Mouse (Mus musculus) Patski (cell line): Measurements from ENCODE around the gene Apoo. TPM values are rescaled to one million over a fixed set of nuclear protein-coding genes. Genes with fewer than 3 reads are reported as not detected.
"Not testable (repeated sequence)": the region's sequence is repeated elsewhere in the genome, so short reads cannot be mapped to it uniquely, and the experiment has no call there.

Experiments
- ATAC-seq: fragments of 100-300 bp; one replicate; pipeline ENCODE4 v1.8.0; 2021
- CTCF ChIA-PET: fragments of 350-600 bp; sonication (Branson Sonifier 250); formaldehyde crosslinking; loops from one replicate; lab custom pipeline; 2022; ENCODE audit warnings: inconsistent platforms; lab: Charles Lee
- POLR2A ChIA-PET: fragments of 350-600 bp; sonication (Branson Sonifier 250); formaldehyde crosslinking; loops from one replicate; lab custom pipeline; 2022; ENCODE audit warnings: antibody characterized with exemption, inconsistent platforms; lab: Charles Lee
- DNase-seq: peaks from one replicate; pipeline ENCODE4 v3.0.0-alpha.2; 2011; ENCODE audit warnings: low read depth, low spot score
- H3K27me3 ChIP-seq: fragments of 371-371 bp; one replicate; pipeline ENCODE4 v1.5.1; 2021
- CTCF ChIP-seq: fragments of 100-300 bp; IDR thresholded peaks from one replicate; pipeline ENCODE4 v1.5.1; 2021
- in situ Hi-C: fragments of 300-500 bp; cut with MboI; formaldehyde crosslinking; loops from 3 replicates; pipeline ENCODE4 v1.11.1; 2018; ENCODE audit warnings: low pct_unique_long_range_greater_than_20kb, mixed read lengths
- polyA plus RNA-seq: library from polyadenylated mRNA; unstranded; gene quantifications from one replicate; pipeline ENCODE4 v1.2.3, GENCODE M21; 2021

Apoo gene
- polyA plus RNA-seq, result 76.3 TPM

DNA sequence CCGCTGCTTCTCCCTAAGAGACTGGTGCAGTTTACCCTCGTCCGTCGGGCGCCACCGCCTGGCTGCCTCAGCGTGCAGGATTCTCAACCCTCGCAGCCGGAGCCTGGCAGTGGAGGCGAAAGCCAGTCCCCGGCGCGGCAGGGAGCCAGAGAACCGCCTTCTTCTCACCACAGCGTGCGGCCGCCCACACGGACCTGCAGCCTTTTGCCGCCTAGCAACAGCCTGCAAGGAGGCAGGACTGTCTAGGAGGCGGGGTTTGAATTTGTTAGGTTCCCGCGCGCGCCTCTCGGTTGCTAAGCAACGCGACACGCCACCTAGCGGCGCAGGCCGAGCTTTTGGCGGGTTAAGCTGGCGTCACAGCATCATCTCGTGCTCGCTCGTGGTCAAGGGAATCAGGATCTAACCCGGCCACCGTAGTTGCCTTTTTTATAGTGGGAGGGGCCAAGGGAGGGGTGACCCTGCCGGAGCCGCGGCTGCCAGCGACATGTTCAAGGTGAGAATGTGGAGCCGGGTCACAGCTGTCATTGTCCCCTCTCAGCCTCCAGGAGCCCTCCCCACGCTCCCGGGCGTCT lies at the start of gene Apoo, which contains the start of gene Fam90a1b:
Gene Apoo (plus strand): TSS at position 448 of the 572 bp plus-strand sequence.
Gene Fam90a1b (minus strand): TSS at position 108 of the 572 bp plus-strand sequence.
- POLR2A ChIA-PET, result no interaction called here
- peak; percentile 74 for DNase-seq
- CTCF ChIA-PET, result interaction anchor here (0.7 kb wide), 1 partner anchor 42 kb away, joined by 3 read pairs; no protein-coding TSS in a partner anchor
- ATAC-seq, result peak; percentile 98
- no peak for TF ChIP-seq CTCF
- peaks cover 49% of the 10 kb centered on the region for H3K27me3 ChIP-seq
- in situ Hi-C loops, result no loop called here

DNA sequence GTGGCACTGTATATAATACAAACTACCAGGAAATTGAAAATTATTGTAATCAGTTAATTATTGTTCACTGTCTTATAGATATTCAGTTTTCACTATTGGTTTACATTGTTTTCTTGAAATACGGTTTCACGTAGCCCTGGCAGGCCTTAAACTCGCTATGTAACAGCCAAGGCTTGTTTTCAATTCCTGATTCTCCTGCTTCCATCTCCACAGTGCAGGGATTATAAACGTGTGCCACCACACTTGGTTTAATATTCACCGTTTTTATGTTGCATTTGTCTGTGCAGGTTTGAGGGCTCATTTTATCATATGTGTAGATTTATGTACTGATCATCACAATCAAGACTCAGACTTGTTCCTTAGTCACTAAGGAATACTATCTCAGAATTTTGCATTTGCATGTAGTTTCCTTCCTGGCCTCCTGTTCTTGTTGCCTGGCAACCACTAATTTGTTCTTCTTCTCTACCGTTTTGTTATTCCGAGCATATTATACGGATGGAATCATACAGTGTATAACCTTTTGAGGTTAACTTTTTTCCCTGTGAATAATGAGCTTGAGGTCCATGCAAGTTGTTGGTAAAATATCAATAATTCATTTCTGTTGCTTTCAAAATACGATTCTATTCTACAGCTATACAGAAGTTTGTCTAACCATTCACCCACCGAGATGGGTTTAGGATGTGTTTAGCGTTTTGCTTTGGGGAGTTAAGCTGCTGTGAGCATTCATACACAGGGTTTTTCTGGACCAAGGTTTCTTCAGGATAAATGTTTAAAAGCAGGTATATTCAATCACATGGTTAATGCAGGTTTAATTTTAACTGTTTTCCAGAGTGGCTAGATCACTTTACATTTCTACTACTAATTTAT lies 45.6 kb upstream of the Apoo start:
- POLR2A ChIA-PET, result no interaction called here
- in situ Hi-C loops, result no loop called here
- H3K27me3 ChIP-seq, result peaks cover 63% of the 10 kb centered on the region

DNA sequence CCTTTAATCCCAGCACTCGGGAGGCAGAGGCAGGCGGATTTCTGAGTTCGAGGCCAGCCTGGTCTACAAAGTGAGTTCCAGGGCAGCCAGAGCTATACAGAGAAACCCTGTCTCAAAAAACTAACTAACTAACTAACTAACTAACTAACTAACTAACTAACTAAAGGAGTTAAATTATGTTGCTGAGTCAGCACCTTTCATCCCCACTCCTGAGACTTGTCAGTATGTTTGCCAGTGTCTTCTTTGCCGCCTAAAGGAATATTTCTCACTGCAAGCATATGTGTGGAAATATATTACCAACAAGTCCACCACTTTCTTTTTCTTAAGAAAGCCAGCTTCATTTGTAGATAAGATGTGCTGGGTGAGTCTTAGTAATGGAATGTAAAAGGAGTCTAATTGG lies 23.3 kb upstream of the Apoo start:
- ATAC-seq, DNase-seq, CTCF ChIA-PET, POLR2A ChIA-PET, in situ Hi-C loops: not testable (repeated sequence)
- H3K27me3 ChIP-seq, result peaks cover 55% of the 10 kb centered on the region

More for the DNA sequence above, 45.6 kb upstream of the Apoo start:
- TF ChIP-seq CTCF, result no peak
- CTCF ChIA-PET, result no interaction called here
- no peak for DNase-seq
- no peak for ATAC-seq

DNA sequence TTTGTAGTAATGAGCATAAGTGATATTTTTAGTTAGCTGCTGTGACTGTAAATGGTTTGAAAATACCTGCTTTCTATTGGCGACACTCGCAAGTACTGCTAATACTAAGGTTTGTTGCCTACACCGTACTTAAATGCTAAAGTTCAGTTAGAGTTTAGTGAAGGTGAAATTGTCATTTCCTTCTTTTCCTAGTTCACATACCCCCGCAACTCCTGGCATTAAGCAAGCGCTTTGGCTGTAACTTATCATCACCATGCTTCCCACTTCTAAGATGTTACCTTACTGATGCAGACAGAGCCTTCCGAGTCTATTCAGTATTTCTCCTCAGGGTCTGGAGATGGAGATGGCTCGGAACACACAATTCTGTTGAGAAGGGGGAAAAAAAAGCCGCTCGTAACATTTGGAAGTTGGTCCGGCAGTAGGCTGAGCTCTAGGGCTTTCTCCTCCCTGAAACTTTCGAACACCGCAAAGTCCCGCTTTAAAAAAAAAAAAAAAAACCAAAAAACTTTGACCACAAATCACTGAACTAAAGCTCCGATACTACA lies 1.5 kb upstream of the Apoo start:
- CTCF ChIA-PET, result no interaction called here
- in situ Hi-C loops, result no loop called here
- ATAC-seq (no peak), DNase-seq (no peak)
- POLR2A ChIA-PET, result interaction anchor here (0.6 kb wide), 1 partner anchor 11 kb away, joined by 3 read pairs; no protein-coding TSS in a partner anchor
- H3K27me3 ChIP-seq, result peaks cover 60% of the 10 kb centered on the region
- TF ChIP-seq CTCF, result no peak

DNA sequence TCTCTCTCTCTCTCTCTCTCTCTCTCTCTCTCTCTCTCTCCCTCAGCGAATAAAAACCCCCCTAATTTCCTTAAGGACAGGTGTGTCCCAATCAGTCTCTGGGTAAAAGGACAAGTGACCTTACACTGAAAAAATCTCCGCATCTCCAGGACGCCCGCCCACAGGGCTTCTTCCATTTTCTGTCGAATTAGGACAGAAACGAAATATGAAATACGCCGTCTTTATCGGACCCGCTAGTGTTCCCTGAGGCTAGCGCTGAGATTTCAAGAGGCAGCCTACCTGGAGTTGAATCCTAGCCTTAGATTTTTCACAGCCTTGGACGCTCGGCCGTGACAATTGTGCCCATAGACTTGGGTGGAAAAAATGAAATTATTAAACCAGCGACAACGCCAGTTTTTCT lies 888 bp upstream of the Apoo start:
- H3K27me3 ChIP-seq, result peaks cover 56% of the 10 kb centered on the region
- DNase-seq (no peak), ATAC-seq (no peak)
- TF ChIP-seq CTCF, result no peak
- ChIA-PET CTCF (no interaction called here), POLR2A (no interaction called here)
- in situ Hi-C loops, result no loop called here

DNA sequence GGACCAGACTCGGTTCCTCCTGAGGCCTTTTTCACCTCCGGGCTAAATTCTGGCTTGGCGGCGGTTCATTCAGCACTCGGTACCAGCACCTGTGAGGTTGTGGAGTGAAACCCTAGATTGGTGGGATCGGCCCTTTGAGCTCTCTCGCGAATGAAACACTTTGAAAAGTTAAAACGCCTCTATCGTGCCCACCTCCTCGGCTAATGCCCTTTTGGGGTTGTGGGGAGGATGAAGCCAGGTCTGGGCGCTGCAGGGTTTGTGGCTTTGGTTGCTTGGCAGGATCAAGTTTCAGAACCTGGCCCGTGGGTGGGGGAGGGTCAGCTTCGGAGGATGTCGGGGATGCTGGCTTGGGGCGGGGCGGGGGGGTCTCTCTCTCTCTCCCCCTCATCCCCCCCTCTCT lies 331 bp downstream of the Apoo start:
- CTCF ChIA-PET, result interaction anchor here (0.7 kb wide), 1 partner anchor 41 kb away, joined by 3 read pairs; no protein-coding TSS in a partner anchor
- no peak for DNase-seq
- peaks cover 51% of the 10 kb centered on the region for H3K27me3 ChIP-seq
- ATAC-seq, result no peak
- in situ Hi-C loops, result no loop called here
- POLR2A ChIA-PET, result no interaction called here
- no peak for TF ChIP-seq CTCF

DNA sequence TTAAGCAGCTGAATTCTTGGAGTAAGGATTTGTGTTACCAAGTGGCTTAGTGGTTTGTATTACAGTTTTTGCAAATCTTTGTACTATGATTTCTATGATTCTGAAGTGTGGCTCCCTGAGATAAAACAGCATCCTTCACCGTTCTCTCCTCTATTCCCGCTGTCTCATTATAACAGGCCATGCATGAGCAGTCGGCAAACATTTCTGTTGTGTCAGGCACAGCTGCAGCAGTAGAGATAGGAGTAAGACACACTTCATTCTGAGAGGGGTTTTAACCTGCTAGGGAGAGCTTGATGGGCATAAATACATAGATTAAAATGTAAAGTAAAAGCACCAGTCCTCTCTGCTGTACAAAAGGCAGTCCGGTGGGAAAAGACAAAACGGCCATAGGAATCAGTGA lies 11.8 kb downstream of the Apoo start:
- ATAC-seq (no peak), DNase-seq (no peak)
- CTCF ChIA-PET, result no interaction called here
- TF ChIP-seq CTCF, result no peak
- POLR2A ChIA-PET, result no interaction called here
- H3K27me3 ChIP-seq, result peaks cover 50% of the 10 kb centered on the region
- in situ Hi-C loops, result no loop called here

DNA sequence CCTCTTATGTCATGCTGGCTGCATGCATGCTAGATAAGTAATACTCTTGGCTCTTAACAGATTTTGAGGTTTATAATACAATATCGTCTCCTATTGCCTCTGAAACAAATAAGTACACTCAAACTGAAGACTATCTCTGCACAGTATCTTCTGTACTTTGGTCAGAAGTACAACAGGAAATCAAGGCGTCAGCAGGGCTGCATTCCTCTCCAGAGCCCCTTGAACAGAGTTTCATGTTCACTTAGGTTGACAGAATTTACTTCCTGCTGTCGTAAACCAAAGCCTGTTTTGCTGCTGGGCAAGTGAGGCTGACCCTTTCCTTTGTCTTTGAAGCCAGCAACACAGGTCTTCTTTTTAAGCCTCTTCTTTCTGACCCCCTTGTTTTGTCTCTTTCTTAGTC lies 42.1 kb downstream of the Apoo start:
- ATAC-seq (no peak), DNase-seq (no peak)
- H3K27me3 ChIP-seq, result peaks cover 26% of the 10 kb centered on the region
- ChIA-PET POLR2A (no interaction called here), CTCF (interaction anchor here (0.9 kb wide), 1 partner anchor 42 kb away, joined by 3 read pairs; the partner anchor contains the start of gene Apoo)
- TF ChIP-seq CTCF, result no peak
- in situ Hi-C loops, result no loop called here

DNA sequence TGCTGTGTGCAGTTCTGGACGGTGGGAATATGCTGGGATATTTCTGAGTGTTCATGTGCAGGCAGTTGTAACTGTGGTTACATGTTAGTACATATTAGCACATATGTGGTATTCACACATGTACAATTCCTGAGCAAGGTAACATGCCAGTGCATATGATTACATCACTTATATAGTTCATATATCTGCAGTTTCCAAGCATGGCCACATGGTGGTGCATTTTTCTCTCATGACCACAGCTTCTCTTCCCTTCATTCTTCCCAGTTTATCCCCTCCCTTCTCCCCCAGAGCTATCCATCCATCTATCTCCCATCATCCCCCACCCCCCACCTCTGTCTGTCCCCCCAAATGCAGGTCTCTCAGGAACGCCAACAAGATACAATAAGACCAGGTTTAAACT lies 53.3 kb downstream of the Apoo start:
- in situ Hi-C loops, result no loop called here
- ATAC-seq (no peak), DNase-seq (no peak)
- TF ChIP-seq CTCF, result peak; percentile 54
- CTCF ChIA-PET, result interaction anchor here (1.2 to 1.9 kb wide), 2 partner anchors 11 to 18 kb away, joined by 3 to 4 read pairs; no protein-coding TSS in a partner anchor
- peaks cover 45% of the 10 kb centered on the region for H3K27me3 ChIP-seq
- POLR2A ChIA-PET, result no interaction called here

DNA sequence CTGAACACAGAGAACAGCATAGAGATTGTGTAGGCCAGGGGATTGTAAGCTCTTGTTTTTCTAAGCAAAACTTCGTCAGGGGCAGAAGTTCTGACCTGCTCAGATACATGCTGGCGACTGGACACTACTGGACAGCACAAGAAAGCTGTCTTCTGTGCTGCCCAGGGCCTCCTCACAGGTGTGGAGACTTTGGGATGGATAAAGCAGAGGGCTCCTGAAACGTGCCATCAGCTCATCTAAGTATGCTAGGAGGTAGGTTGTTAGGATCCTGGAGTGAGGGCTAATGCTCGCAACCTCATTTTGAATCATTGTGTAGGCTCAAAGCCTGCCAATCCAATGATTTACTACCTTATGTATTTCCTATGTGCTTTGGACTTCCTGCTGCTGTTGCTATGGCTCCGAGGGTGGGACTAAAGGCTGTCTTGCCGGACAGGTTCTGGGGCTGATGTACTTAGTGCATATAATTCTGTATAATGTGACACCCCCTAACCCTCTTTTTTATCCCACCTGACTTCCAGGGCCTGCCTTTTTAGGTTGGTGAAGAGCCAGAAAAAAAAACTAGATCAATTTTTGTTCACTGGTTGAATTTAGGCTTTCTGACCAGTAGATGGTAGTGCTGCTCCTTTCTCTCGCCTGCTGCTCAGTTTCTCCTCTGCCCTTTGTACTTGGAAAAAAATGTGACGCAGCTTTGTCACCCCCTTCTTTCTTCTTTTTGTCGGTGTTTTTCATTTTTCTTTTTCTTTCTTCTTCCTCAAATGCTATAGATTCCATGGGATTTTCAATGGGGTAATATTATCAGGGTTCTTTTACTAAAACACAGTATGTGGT lies 64.8 kb downstream of the Apoo start:
- ATAC-seq (no peak), DNase-seq (no peak)
- peaks cover 45% of the 10 kb centered on the region for H3K27me3 ChIP-seq
- ChIA-PET CTCF (interaction anchor here (1.3 kb wide), 1 partner anchor 11 kb away, joined by 4 read pairs; no protein-coding TSS in a partner anchor), POLR2A (no interaction called here)
- in situ Hi-C loops, result loop anchor here (5.0 kb wide), 1 partner anchor 111 kb away; the partner anchor contains the start of gene Maged1
- peak; percentile 52 for TF ChIP-seq CTCF

DNA sequence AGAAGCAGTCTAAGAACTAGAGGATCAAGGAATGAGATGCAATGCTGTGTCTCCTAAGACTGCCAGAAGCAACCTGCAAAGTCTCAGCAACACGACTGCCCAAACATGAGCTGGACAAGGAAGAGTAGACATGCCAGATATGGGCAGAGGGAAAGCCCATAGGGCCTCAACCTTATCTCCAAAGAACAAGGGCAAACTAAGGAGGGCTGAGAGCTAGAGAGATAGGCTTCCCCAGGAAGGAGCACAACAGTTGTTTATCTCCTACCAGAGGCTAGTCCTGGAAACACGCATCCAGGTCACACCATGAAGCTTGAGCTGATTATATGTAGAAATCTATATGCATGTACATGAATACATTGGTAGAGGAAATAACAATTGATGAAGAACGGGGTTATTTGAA lies 78.5 kb downstream of the Apoo start:
- ATAC-seq, POLR2A ChIA-PET, CTCF ChIA-PET, in situ Hi-C loops, H3K27me3 ChIP-seq, DNase-seq: not testable (repeated sequence)

DNA sequence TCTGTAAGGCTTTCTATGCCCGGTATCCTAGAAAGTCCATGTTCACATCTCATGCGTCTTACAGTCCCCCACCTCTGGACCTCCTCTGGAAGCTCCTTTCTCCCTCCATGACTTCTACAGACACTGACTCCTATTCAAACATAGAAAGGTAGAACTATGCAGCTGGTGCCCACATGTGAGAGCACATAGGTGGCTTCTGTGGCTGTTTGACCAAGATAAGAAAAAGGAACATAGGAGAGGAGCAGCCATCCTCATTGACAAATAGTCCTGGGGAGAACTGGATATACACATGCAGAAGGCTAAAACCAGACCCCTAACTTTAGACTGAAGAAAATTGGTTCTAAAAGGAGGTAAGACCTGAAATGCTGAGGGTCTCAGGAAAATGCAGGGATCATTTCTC lies 79.1 kb downstream of the Apoo start:
- DNase-seq, POLR2A ChIA-PET, H3K27me3 ChIP-seq, ATAC-seq, in situ Hi-C loops, CTCF ChIA-PET: not testable (repeated sequence)

DNA sequence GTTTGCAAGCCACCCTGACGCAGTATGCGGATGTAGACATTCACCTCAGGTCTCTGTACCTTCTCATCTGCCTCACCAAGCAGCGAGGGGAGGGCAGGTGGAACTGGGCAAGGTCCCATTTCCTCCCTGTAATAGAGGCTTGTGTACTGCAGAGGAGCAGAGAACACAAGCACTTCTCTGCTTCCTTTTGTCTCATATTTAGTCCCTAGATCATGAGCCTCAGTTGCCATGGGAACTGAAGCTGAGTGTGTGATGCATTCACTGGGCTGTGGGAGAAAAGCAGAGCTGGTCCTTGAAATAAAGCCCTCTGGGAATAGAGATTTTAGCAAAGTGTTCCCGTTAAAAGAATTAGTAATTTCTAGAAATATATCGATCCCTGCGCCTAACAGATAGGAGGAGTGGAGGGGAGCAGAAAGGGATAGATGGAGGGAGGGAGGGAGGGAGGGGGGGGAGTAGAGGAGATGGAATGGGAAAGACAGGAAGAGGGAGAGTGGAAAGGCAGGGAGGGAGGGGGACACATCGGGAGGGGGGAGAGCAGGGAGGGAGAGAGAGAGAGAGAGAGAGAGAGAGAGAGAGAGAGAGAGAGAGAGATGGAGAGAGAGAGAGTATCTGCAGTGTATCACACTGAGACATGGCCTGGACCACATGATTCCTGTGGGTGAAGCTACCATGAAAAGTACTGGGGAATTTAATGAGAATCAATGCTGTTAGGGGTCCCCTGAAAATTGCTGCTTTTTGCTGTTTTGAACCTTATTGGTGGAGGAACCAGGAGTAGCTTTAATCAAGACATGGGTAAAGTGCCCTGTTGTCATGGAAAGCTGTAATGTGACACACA lies 83.3 kb downstream of the Apoo start:
- H3K27me3 ChIP-seq, CTCF ChIA-PET, POLR2A ChIA-PET, ATAC-seq, in situ Hi-C loops, DNase-seq: not testable (repeated sequence)
